Mouse (Mus musculus) left cerebral cortex, adult 2 months (tissue): Measurements from ENCODE around the gene Clock. TPM values are rescaled to one million over a fixed set of nuclear protein-coding genes. Genes with fewer than 3 reads are reported as not detected.

Experiments
- DNase-seq, 2 experiments: peaks; one replicate each; pipeline ENCODE4 v3.0.0; 2021 to 2022; ENCODE audit warnings: low spot score in 2 of 2, mixed read lengths in 1 of 2; ENCODE audit errors: extremely low spot score in 1 of 2
- H3K27ac ChIP-seq: fragments of 200-600 bp; 2 replicates; pipeline ENCODE4 v1.8.1; 2022
- H3K4me3 ChIP-seq: fragments of 200-600 bp; 2 replicates; pipeline ENCODE4 v1.8.1; 2022
- CTCF ChIP-seq: fragments of 200-600 bp; IDR thresholded peaks from 2 replicates; pipeline ENCODE4 v1.8.1; 2022; ENCODE audit warnings: antibody characterized with exemption, mild to moderate bottlenecking, moderate library complexity
- intact Hi-C: fragments of 180-260 bp; cut with DNase I; formaldehyde crosslinking; loops from one replicate; pipeline ENCODE4 v1.15.1; 2025
- total RNA-seq, 2 experiments: library from RNA; stranded (reverse); gene quantifications; 2 replicates each; pipeline ENCODE4 v1.2.3; 2021

Clock gene
- total RNA-seq, 2 experiments from 2014 or later: 56.7 to 56.9 TPM

DNA sequence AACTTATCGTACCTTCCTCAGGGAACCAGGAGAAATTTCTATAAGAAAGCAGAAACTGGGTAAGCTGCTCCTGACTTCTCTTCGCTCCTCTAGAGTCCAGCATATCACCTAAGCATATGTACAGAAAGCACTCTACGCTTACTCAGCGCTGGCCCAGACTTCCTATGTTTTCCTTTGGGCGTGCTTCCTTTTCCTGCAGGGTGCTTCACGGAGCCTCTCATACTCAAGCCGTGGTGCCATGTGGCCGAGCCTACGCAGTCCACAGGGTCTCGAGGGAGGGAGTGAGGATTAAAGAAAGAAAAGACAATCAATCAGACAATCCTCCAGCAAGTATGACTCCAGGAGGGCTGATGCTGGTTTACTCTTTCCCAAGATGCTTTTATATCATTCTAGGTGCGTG lies 127.8 kb downstream of the Clock start:
- intact Hi-C loops: no loop called here
- Histone ChIP-seq H3K27ac (no peak overlapping the region), H3K4me3 (no peak overlapping the region)
- no peak for DNase-seq
- TF ChIP-seq CTCF: no peak

DNA sequence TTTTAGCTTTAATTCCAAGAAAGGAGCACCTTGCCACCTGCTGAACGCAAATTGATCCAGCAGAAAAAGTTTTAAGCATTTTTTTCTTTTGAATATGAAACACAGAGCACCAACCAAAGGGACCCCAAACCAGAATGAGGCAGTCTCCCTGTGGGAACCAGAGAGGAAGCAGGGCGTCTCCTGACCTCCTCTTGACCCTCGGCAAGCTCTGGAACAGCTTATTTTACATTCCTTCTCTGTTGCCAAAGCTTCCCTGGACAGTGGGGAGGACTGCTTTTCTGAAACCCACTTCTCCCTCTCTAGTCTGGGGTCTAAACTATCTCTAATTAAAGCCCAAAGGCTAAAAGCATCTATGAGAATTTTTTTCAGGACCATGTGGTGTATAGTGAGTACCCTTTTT lies 128.2 kb downstream of the Clock start:
- Histone ChIP-seq H3K27ac (no peak overlapping the region), H3K4me3 (no peak overlapping the region)
- no peak for TF ChIP-seq CTCF
- intact Hi-C loops: no loop called here
- DNase-seq: no peak

DNA sequence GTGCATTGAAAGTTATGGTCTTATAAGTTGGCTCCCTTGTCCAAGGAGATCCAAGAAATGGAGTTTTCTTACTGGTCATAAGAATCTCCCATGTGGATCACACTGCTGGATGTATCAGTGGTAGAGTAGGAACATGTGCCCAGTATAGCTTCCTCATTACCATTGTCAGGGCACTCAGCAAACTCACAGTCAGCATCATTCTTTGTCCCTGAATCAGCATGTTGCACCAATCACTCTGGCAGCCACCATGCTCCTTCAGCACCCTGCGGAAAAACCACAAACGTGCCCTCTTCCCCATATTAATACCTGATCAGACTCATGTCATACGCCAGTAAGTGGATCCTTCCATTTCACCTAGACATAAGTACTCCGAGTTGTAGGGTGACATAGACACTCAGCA lies 129.5 kb downstream of the Clock start:
- no peak overlapping the region for H3K27ac ChIP-seq
- no peak for TF ChIP-seq CTCF
- no peak for DNase-seq
- intact Hi-C loops: no loop called here
- H3K4me3 ChIP-seq: no peak overlapping the region

DNA sequence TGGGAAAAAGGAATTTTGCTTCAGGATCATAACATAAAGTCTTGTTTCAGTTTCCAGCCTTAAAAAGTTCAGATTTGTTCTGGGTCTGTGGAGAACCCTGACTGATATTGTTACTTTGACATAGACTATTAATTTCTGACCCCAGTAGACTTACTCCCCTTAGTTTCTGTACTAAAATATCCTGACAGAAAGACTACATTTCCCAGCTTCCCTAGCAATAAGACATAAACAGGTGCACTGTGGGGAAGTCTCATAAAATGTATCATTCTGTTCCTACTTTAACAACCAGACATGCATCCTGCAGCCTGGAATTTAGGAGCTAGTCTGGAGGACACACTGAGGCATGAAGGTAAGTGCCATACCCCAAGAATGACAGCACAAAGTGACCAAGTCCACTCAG lies 133.6 kb downstream of the Clock start:
- H3K27ac ChIP-seq: no peak overlapping the region
- TF ChIP-seq CTCF: no peak
- intact Hi-C loops: no loop called here
- H3K4me3 ChIP-seq: no peak overlapping the region
- no peak for DNase-seq

DNA sequence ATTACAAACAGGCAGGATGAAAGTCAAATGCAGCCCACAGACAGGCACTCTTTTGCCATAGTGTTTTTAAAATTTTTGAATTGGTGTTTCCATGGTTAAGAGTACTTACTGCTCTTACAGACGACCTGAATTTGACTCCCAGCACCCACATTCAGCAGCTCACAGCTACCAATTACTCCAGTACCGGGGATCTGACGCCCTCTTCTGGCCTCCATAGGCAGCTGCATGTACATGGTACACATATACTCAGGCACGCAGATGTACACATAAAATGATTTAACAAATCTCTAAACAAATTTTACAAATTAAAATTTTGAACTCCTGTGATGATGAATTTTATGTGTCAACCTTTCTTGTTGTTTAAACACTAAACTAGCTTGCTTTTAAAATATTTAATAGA lies 134.1 kb downstream of the Clock start:
- Histone ChIP-seq H3K27ac (no peak overlapping the region), H3K4me3 (no peak overlapping the region)
- TF ChIP-seq CTCF: no peak; the same call in 1 of the 2 replicates
- DNase-seq: no peak
- intact Hi-C loops: no loop called here

DNA sequence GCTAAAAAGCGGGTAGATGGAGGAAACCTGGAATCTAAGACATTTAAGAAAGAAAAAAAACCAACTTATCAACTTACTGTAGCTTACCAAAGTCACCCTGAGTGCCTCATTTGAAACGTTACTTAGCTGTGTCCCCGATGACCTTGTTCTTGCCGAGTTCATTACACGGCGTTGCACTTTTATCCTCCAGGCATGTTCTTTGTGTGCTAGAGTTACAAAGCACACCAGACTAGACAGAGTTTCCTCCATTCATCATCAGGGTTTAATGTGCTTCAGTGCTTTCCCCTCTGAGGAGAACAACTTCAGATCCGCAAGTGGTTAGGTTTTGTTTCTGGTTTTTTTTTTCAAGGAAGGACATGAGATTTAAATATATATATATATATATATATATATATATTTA lies 139.8 kb downstream of the Clock start:
- no peak for DNase-seq
- Histone ChIP-seq H3K4me3 (no peak overlapping the region), H3K27ac (no peak overlapping the region)
- TF ChIP-seq CTCF: no peak
- intact Hi-C loops: no loop called here

DNA sequence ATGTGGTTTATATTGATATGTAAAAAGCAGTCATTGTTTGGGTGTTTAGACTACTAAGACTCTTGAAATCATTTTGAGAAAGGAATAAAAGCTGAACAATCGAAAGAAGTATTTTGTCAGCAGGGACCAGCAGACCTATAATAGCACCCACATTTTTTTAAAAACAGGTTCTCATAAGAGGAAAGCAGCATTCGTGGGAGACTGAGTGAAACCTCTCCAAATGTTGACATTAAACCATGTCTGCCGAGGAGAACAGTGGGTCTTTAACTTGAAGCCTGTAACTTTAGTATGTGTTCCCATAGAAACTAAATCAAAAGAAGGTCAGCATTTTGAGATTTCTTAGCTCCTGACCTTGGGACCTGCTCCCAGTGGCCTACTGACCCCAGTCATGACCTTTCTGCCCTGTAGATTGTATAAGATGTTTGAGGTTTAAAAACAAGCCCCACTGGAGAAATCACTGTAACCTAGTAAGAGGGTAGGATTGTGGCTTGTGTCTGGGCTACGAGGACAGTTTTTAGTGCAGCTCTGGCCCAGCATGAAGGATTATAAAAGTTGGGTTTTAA lies 140.7 kb downstream of the Clock start:
- TF ChIP-seq CTCF: no peak
- DNase-seq: no peak
- no peak overlapping the region for H3K4me3 ChIP-seq
- no peak overlapping the region for H3K27ac ChIP-seq
- intact Hi-C loops: no loop called here

DNA sequence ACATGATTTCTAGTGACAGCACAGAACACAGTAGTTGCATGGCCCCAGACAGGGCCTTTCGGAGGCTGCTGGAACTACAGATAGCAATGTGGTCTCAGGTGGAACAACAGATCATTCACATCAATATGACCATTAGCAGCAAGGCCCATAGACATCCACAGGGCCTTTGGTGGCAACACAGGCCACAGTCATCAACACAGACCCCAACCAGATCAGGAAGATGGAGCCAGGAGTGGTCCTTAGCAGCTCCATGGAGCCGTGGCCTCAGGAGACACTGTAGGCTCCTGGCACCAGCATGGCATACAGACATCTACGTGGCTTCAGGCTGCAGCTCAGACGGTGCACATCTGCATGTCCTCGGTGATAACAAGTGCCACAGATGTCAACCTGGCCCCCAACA lies 141.7 kb downstream of the Clock start:
- no peak for TF ChIP-seq CTCF
- no peak for DNase-seq
- no peak overlapping the region for H3K4me3 ChIP-seq
- no peak overlapping the region for H3K27ac ChIP-seq
- intact Hi-C loops: no loop called here

DNA sequence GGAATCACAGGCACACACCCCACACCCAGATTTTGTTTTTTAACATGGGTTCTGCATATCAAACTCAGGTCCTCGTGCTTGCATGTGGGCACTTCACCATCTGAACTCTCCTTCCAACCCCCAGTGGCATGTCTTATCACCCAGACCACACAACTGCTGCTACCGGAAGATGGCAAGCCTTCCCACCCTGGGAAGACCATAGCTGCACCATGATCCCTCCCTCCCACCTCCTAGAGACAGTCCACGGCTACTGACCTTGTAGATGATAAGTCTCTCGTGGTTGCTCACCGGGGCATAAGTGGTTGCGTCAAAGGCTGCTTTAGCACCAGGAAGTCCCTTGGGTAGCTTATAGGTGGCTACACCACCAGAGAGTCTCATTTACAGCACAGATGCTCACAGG lies 143.1 kb downstream of the Clock start:
- no peak overlapping the region for H3K4me3 ChIP-seq
- no peak for DNase-seq
- intact Hi-C loops: no loop called here
- TF ChIP-seq CTCF: no peak
- no peak overlapping the region for H3K27ac ChIP-seq

DNA sequence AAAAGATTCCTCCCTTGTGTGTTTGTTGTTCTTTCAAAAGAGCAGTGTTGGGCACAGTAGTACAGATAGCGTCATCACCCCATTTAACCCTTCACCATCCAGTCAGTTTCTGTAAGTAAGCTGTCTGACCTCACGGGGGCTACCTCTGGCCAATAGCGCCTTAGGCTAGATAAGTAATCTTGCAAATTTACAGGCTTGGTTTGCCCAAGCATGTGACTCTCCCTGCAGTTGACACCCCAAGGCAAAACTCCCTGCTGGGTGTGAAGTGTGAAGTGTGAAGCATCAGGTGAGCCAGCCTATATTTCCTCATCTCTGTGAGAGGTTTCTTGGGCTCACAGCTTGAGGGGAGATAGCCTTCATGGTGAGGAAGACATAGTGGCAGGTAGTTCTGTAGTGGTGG lies 144.5 kb downstream of the Clock start:
- TF ChIP-seq CTCF: no peak
- no peak for DNase-seq
- no peak overlapping the region for H3K27ac ChIP-seq
- H3K4me3 ChIP-seq: no peak overlapping the region
- intact Hi-C loops: no loop called here

Other genes starting within 250 kb of the Clock start
- gene Srd5a3, start 164.5 kb downstream of the Clock start, total RNA-seq: 10 to 100 TPM; 19.8 to 21.8 TPM
- 10 to 100 TPM; 32.2 to 32.5 TPM for gene Tmem165, start 120.9 kb downstream of the Clock start, total RNA-seq
- not detected for gene Pdcl2, start 26.4 kb upstream of the Clock start, total RNA-seq
- not detected for gene Nmu, start 59.0 kb upstream of the Clock start, total RNA-seq
- not detected for gene Gm7271, start 179.2 kb upstream of the Clock start, total RNA-seq
- 10 to 100 TPM; 55.4 to 59.9 TPM for gene Exoc1, start 224.5 kb upstream of the Clock start, total RNA-seq